ENCODE assay signal across 8 mouse cellular contexts in the genomic region with DNA sequence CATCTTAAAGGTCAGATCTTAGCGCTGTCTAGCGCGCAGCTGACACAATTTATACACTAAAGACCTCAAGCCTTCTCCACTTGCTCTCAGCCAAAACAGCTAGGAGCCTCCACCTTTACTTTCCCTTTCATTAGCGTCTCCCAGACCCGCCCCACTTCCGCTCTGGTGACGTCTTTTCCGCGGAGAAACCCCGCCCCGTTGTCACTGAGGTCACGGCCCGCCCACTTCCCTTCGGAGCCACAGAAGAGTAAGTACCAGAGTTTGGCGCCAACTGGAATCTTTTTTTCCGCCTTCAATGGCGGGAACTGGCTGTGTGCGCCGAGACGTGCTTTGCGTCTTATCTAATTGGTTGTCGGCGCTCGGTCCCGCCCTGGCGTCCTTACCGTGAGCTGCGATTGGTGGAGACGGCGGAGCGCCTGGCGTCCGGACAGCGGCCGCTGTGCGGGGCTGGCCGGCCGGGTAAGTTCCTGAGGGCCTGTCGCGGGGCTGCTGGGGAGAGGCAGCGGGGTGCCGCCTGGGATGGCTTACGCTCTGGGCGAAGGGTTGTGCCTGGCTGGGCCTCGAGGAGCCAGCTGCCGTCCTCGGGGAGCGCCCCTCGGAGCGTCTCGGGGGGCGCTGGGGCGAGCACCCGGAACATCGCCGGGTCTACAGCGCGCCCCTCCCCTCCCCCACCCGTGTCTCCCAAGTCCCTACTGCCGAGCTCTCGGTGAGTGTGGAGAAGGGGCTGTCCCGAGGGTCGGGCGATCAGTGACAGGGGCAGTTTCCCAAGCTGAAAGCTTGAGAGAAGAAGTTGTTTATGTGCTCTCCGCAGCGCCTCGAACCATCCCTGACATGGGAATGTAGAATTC. TPM values are rescaled to one million over a fixed set of nuclear protein-coding genes. Genes with fewer than 3 reads are reported as not detected.
DNase-seq lines count a peak whose midpoint lies in the region; ATAC-seq and TF ChIP-seq lines count a peak whose summit lies in the region.

TSS of gene Casp8ap2 (plus strand) at position 418 of the 848 bp plus-strand sequence.

- TF ChIP-seq RAD21 in CH12.LX (IDR thresholded peaks at IDR 0.05; ENCODE audit: low read depth, low read length): no peak

- H3K36me3 ChIP-seq in CH12.LX (replicated peaks in 1 of 2; ENCODE audit: control insufficient read depth in 1 of 2, insufficient read depth in 1 of 2, low read length in 1 of 2): peaks cover 3 to 15% of the 10 kb centered on the region in 2 experiments
- H3K36me3 ChIP-seq in forebrain, embryonic 11.5 days (ENCODE audit: control insufficient read depth, insufficient read depth, low read length): no peaks in the 10 kb centered on the region
- no peaks in the 10 kb centered on the region for H3K36me3 ChIP-seq in heart, embryonic 16.5 days (ENCODE audit: control insufficient read depth, insufficient read depth)
- H3K36me3 ChIP-seq in liver, embryonic 15.5 days (replicated peaks): peaks cover 14% of the 10 kb centered on the region; the same call in 1 of the 2 replicates
- no peaks in the 10 kb centered on the region for H3K36me3 ChIP-seq in neural tube, embryonic 12.5 days

- H3K9ac ChIP-seq in CH12.LX (ENCODE audit: insufficient read depth, low read depth): peak within 1 kb of the TSS; percentile 75
- H3K9ac ChIP-seq in forebrain, embryonic 11.5 days (ENCODE audit: low read length): peak within 1 kb of the TSS; percentile 89
- peak within 1 kb of the TSS; percentile 94 for H3K9ac ChIP-seq in heart, embryonic 16.5 days (ENCODE audit: low read length)
- H3K9ac ChIP-seq in liver, embryonic 15.5 days: peak within 1 kb of the TSS; percentile 95
- H3K9ac ChIP-seq in neural tube, embryonic 12.5 days: peak within 1 kb of the TSS; percentile 84

- no peak for TF ChIP-seq CTCF in CH12.LX (conservative IDR thresholded peaks at IDR 0.05 in 1 of 2, IDR thresholded peaks at IDR 0.05 in 1 of 2; ENCODE audit: low read depth in 2 of 2, low read length in 2 of 2)

- H3K27me3 ChIP-seq in CH12.LX (replicated peaks): no peaks in the 10 kb centered on the region
- H3K27me3 ChIP-seq in forebrain, embryonic 11.5 days (ENCODE audit: control insufficient read depth, insufficient read depth, low read length): no peaks in the 10 kb centered on the region
- no peaks in the 10 kb centered on the region for H3K27me3 ChIP-seq in heart, embryonic 16.5 days (ENCODE audit: control insufficient read depth, insufficient read depth, low read length)
- H3K27me3 ChIP-seq in liver, embryonic 15.5 days: no peaks in the 10 kb centered on the region
- H3K27me3 ChIP-seq in neural tube, embryonic 12.5 days (replicated peaks): no peaks in the 10 kb centered on the region

- peak within 1 kb of the TSS; percentile 79 to 95 (median 93) for H3K4me3 ChIP-seq in CH12.LX (replicated peaks in 1 of 3; ENCODE audit: low read depth in 2 of 3, low read length in 2 of 3, poor library complexity in 1 of 3)
- peak within 1 kb of the TSS; percentile 89 for H3K4me3 ChIP-seq in forebrain, embryonic 11.5 days (ENCODE audit: low read depth, low read length)
- H3K4me3 ChIP-seq in heart, embryonic 16.5 days (ENCODE audit: low read length): peak within 1 kb of the TSS; percentile 81
- H3K4me3 ChIP-seq in liver, embryonic 15.5 days (replicated peaks): peak within 1 kb of the TSS; percentile 95
- peak within 1 kb of the TSS; percentile 95 for H3K4me3 ChIP-seq in neural tube, embryonic 12.5 days

- dilution Hi-C loops in CH12.LX (cut with MboI; ENCODE audit: extremely low pct_ligation_motif_present, extremely low pct_unique_long_range_greater_than_20kb, low sequenced_read_pairs): no loop called here

- DNase-seq in CH12.LX (ENCODE audit: extremely low read depth): peak; percentile 99
- peak; percentile 99 for DNase-seq in c-Kit-positive CD71-positive TER-119-negative erythroid progenitor cells, embryonic 14.5 days (ENCODE audit: low read depth)
- peak; percentile 98 for DNase-seq in forebrain, embryonic 11.5 days (ENCODE audit: low spot score)
- peak; percentile 99 to 100 for DNase-seq in kidney, postnatal 36 days
- DNase-seq in telencephalon, adult 2 months (ENCODE audit: low read depth, low spot score): peak; percentile 99

- peak; percentile 99 for ATAC-seq in forebrain, embryonic 11.5 days (replicated peaks; ENCODE audit: low FRiP score)
- peak; percentile 98 for ATAC-seq in heart, embryonic 16.5 days (replicated peaks; ENCODE audit: extremely low read depth, insufficient read depth, low FRiP score)
- ATAC-seq in liver, embryonic 15.5 days (ENCODE audit: insufficient read depth): peak; percentile 98
- ATAC-seq in neural tube, embryonic 12.5 days (ENCODE audit: low FRiP score, low read depth): peak; percentile 99

- no peak for TF ChIP-seq EP300 in CH12.LX (IDR thresholded peaks at IDR 0.05; ENCODE audit: low read length)

- WGBS in forebrain, embryonic 11.5 days: under 1% methylated on average over 67 of the region's 67 CpGs
- WGBS in heart, embryonic 16.5 days: under 1% methylated on average over 66 of the region's 67 CpGs
- under 1% methylated on average over 65 of the region's 67 CpGs for WGBS in liver, embryonic 15.5 days (ENCODE audit: insufficient replicate concordance)
- WGBS in neural tube, embryonic 12.5 days: under 1% methylated on average over 67 of the region's 67 CpGs

- peaks cover 42% of the 10 kb centered on the region for H3K79me2 ChIP-seq in CH12.LX (replicated peaks; ENCODE audit: control insufficient read depth, extremely low read depth, insufficient read depth, poor library complexity, severe bottlenecking)

- H3K4me2 ChIP-seq in CH12.LX (ENCODE audit: insufficient read depth, low read depth, poor library complexity, severe bottlenecking): peak within 1 kb of the TSS; percentile 80; the same call in 1 of the 2 replicates
- peak within 1 kb of the TSS; percentile 76 for H3K4me2 ChIP-seq in forebrain, embryonic 11.5 days (ENCODE audit: low read depth, low read length, severe bottlenecking)
- peak within 1 kb of the TSS; percentile 70 for H3K4me2 ChIP-seq in heart, embryonic 16.5 days (ENCODE audit: low read depth, low read length)
- peak within 1 kb of the TSS; percentile 75 for H3K4me2 ChIP-seq in liver, embryonic 15.5 days
- peak within 1 kb of the TSS; percentile 78 for H3K4me2 ChIP-seq in neural tube, embryonic 12.5 days (replicated peaks)

- peak within 1 kb of the TSS; percentile 43 for H3K27ac ChIP-seq in CH12.LX (ENCODE audit: insufficient read depth, low read depth)
- peak within 1 kb of the TSS; percentile 77 for H3K27ac ChIP-seq in forebrain, embryonic 11.5 days (ENCODE audit: low read depth, low read length)
- peak within 1 kb of the TSS; percentile 88 for H3K27ac ChIP-seq in heart, embryonic 16.5 days (ENCODE audit: low read length)
- H3K27ac ChIP-seq in liver, embryonic 15.5 days (replicated peaks): peak within 1 kb of the TSS; percentile 85
- peak within 1 kb of the TSS; percentile 27; the same call in 1 of the 2 replicates for H3K27ac ChIP-seq in neural tube, embryonic 12.5 days

- no peaks in the 10 kb centered on the region for H3K9me3 ChIP-seq in CH12.LX (replicated peaks; ENCODE audit: low read length)
- H3K9me3 ChIP-seq in forebrain, embryonic 11.5 days (ENCODE audit: control insufficient read depth, low read length): no peaks in the 10 kb centered on the region
- H3K9me3 ChIP-seq in heart, embryonic 16.5 days (replicated peaks; ENCODE audit: control insufficient read depth, low read length): no peaks in the 10 kb centered on the region
- H3K9me3 ChIP-seq in liver, embryonic 15.5 days (replicated peaks): no peaks in the 10 kb centered on the region
- H3K9me3 ChIP-seq in neural tube, embryonic 12.5 days: no peaks in the 10 kb centered on the region

- in situ Hi-C loops in CH12.LX (cut with MboI; ENCODE audit: low pct_ligation_motif_present, low pct_unique_long_range_greater_than_20kb, low sequenced_read_pairs): loop anchor here (25.0 kb wide), 1 partner anchor 372 kb away; the partner anchor contains the start of gene Rragd

- peak; percentile 94 for TF ChIP-seq POLR2A in CH12.LX (IDR thresholded peaks at IDR 0.05; ENCODE audit: low read depth, low read length)

- H3K4me1 ChIP-seq in CH12.LX (ENCODE audit: control insufficient read depth in 1 of 2, insufficient read depth in 2 of 2): peaks cover 8 to 30% of the 10 kb centered on the region in 2 experiments
- peaks cover 3% of the 10 kb centered on the region; the same call in 1 of the 2 replicates for H3K4me1 ChIP-seq in forebrain, embryonic 11.5 days (replicated peaks; ENCODE audit: control insufficient read depth, insufficient read depth, low read length)
- peaks cover 13% of the 10 kb centered on the region for H3K4me1 ChIP-seq in heart, embryonic 16.5 days (ENCODE audit: control insufficient read depth, insufficient read depth, low read length)
- H3K4me1 ChIP-seq in liver, embryonic 15.5 days (replicated peaks): peaks cover 28% of the 10 kb centered on the region
- peaks cover 14% of the 10 kb centered on the region; the same call in 1 of the 2 replicates for H3K4me1 ChIP-seq in neural tube, embryonic 12.5 days

TF ChIP-seq in CH12.LX, 34 proteins besides CTCF, POLR2A, EP300 and RAD21 (continues in another document):
- no peak for TF ChIP-seq ZKSCAN1 (IDR thresholded peaks at IDR 0.05; ENCODE audit: borderline replicate concordance, low read depth, low read length)
- TF ChIP-seq PAX5 (IDR thresholded peaks at IDR 0.05; ENCODE audit: low read length): no peak
- TF ChIP-seq KAT2A (IDR thresholded peaks at IDR 0.05; ENCODE audit: insufficient replicate concordance, low read length): peak; percentile 97
- peak; percentile 63; the same call in 1 of the 2 replicates for TF ChIP-seq IRF4 (IDR thresholded peaks at IDR 0.05; ENCODE audit: low read depth, low read length)
- no peak for TF ChIP-seq GABPA (IDR thresholded peaks at IDR 0.05; ENCODE audit: insufficient replicate concordance, low read depth, low read length)
- TF ChIP-seq NRF1 (IDR thresholded peaks at IDR 0.05; ENCODE audit: low read depth, low read length): no peak; the same call in none of the 2 replicates
- peak; percentile 44; the same call in 1 of the 2 replicates for TF ChIP-seq RCOR1 (conservative IDR thresholded peaks at IDR 0.05; ENCODE audit: low read depth, low read length)
- TF ChIP-seq ZMIZ1 (IDR thresholded peaks at IDR 0.05; ENCODE audit: low read depth, low read length): peak; percentile 95
- TF ChIP-seq USF1 (IDR thresholded peaks at IDR 0.05; ENCODE audit: low read depth, low read length): no peak
- no peak for TF ChIP-seq MAFK (IDR thresholded peaks at IDR 0.05; ENCODE audit: insufficient replicate concordance, low read length)
- peak; percentile 92 for TF ChIP-seq NELFE (IDR thresholded peaks at IDR 0.05; ENCODE audit: low read depth, low read length)

RNA-seq across cellular contexts. Expression of gene Casp8ap2, which starts in this region (rescaled TPM):
- 26.3 and 34.1 TPM in 2 replicates for total RNA-seq in CH12.LX (2012; rRNA removed)
- total RNA-seq in CH12.LX (2014; rRNA removed): 43.4 and 58.6 TPM in 2 replicates
- 27.2 and 30.6 TPM in 2 replicates for polyA plus RNA-seq in CH12.LX (2012; ENCODE audit: insufficient read length, low read depth)
- polyA plus RNA-seq in forebrain, embryonic 11.5 days (2014; fragmentation: Nextera tagmentation; extraction: Ambion mirVana): 65.5 and 70.2 TPM in 2 replicates
- 30.2 and 31.8 TPM in 2 replicates for polyA plus RNA-seq in heart, embryonic 16.5 days (2015; fragmentation: Nextera tagmentation; extraction: Ambion mirVana)
- polyA plus RNA-seq in liver, embryonic 15.5 days (2015; fragmentation: Nextera tagmentation; extraction: Ambion mirVana): 26.1 and 26.6 TPM in 2 replicates
- polyA plus RNA-seq in neural tube, embryonic 12.5 days (2016; fragmentation: Nextera tagmentation; extraction: Ambion mirVana): 45.4 and 52.3 TPM in 2 replicates

Comparison
In these comparisons a context has a peak if more than half of its experiments do, and no peak if none do; other contexts are left out.
1. Peak in every context shown above with its lines: DNase-seq, ATAC-seq, H3K4me3 ChIP-seq and H3K27ac ChIP-seq.
2. H3K27ac ChIP-seq: peak in every context shown above with its lines; median percentile 88 in heart, embryonic 16.5 days; 85 in liver, embryonic 15.5 days; 77 in forebrain, embryonic 11.5 days; 43 in CH12.LX; 27 in neural tube, embryonic 12.5 days.